Mouse (Mus musculus): ENCODE data around the gene Cdkn2c. TPM values are rescaled to one million over a fixed set of nuclear protein-coding genes. Genes with fewer than 3 reads are reported as not detected.

Gene Cdkn2c
- polyA plus RNA-seq, 1 experiment: 35.4 TPM

DNA sequence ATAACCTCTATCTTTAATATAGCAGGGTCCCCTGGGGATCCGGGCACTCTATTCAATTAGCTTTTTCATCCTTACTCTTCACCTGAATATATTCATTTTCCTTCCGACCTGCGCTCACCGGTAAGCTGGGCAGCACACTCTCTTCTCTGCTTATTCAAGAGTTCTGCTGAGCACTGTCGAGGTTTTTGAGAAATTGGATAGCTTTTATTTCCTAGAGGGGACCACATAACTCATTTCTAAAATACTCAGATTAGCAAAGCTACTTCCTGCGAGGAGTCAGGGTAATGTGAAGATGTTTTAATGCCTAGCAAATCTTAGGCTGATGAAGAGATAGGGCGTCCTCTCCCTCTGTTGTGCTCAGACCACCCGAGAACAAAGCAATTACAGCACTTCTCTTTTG is 8.2 kb downstream of the Cdkn2c start:
- 0 out of 2 replicates have a peak, but pooled peaks cover 3% of the 10 kb centered on the region for H3K4me1 ChIP-seq (replicated peaks; ENCODE audit: control insufficient read depth, insufficient read depth, low read length)
- TF ChIP-seq CTCF (IDR thresholded peaks at IDR 0.05; ENCODE audit: borderline replicate concordance, control insufficient read depth, extremely low read depth, insufficient read depth, low read length, poor library complexity) (no peak), POLR2A (IDR thresholded peaks at IDR 0.05; ENCODE audit: control insufficient read depth, extremely low read depth, insufficient read depth, low read length, poor library complexity) (no peak)
- 64% methylated on average over 8 of the region's 8 CpGs for WGBS
- H3K27ac ChIP-seq (ENCODE audit: control insufficient read depth, insufficient read depth, low read length): no peak overlapping the region
- no peaks in the 10 kb centered on the region for H3K36me3 ChIP-seq (ENCODE audit: control insufficient read depth, insufficient read depth, low read length)
- no peak overlapping the region for H3K4me3 ChIP-seq (ENCODE audit: control insufficient read depth, insufficient read depth, low read length)
- no peak for DNase-seq
- H3K27me3 ChIP-seq (ENCODE audit: control insufficient read depth, insufficient read depth, low read length): no peaks in the 10 kb centered on the region

GRCm38 (mm10) chr4:109657851-109658500 is 9.0 kb downstream of the Cdkn2c start:
- DNase-seq: peak; percentile 27
- Histone ChIP-seq H3K27me3 (ENCODE audit: control insufficient read depth, insufficient read depth, low read length) (no peaks in the 10 kb centered on the region), H3K4me1 (replicated peaks; ENCODE audit: control insufficient read depth, insufficient read depth, low read length) (0 out of 2 replicates have a peak, but pooled peaks cover 3% of the 10 kb centered on the region), H3K27ac (ENCODE audit: control insufficient read depth, insufficient read depth, low read length) (no peak overlapping the region), H3K4me3 (ENCODE audit: control insufficient read depth, insufficient read depth, low read length) (peak overlapping the region; percentile 70), H3K36me3 (ENCODE audit: control insufficient read depth, insufficient read depth, low read length) (no peaks in the 10 kb centered on the region)
- no peak for TF ChIP-seq CTCF (IDR thresholded peaks at IDR 0.05; ENCODE audit: borderline replicate concordance, control insufficient read depth, extremely low read depth, insufficient read depth, low read length, poor library complexity)
- no peak for TF ChIP-seq POLR2A (IDR thresholded peaks at IDR 0.05; ENCODE audit: control insufficient read depth, extremely low read depth, insufficient read depth, low read length, poor library complexity)
- WGBS: 14% methylated on average over 20 of the region's 20 CpGs

- no peak overlapping the region for H3K27ac ChIP-seq (ENCODE audit: control insufficient read depth, insufficient read depth, low read length)
- H3K27me3 ChIP-seq (ENCODE audit: control insufficient read depth, insufficient read depth, low read length): no peaks in the 10 kb centered on the region
- H3K4me1 ChIP-seq (replicated peaks; ENCODE audit: control insufficient read depth, insufficient read depth, low read length): 0 out of 2 replicates have a peak, but pooled peaks cover 3% of the 10 kb centered on the region
- 1% methylated on average over 53 of the region's 53 CpGs for WGBS
- H3K36me3 ChIP-seq (ENCODE audit: control insufficient read depth, insufficient read depth, low read length): no peaks in the 10 kb centered on the region
- no peak for TF ChIP-seq POLR2A (IDR thresholded peaks at IDR 0.05; ENCODE audit: control insufficient read depth, extremely low read depth, insufficient read depth, low read length, poor library complexity)
- TF ChIP-seq CTCF (IDR thresholded peaks at IDR 0.05; ENCODE audit: borderline replicate concordance, control insufficient read depth, extremely low read depth, insufficient read depth, low read length, poor library complexity): no peak
- peak overlapping the region; percentile 70 for H3K4me3 ChIP-seq (ENCODE audit: control insufficient read depth, insufficient read depth, low read length)
- peak; percentile 56 for DNase-seq
Measured at GRCm38 (mm10) chr4:109657021-109657850, 9.8 kb downstream of the Cdkn2c start.

DNA sequence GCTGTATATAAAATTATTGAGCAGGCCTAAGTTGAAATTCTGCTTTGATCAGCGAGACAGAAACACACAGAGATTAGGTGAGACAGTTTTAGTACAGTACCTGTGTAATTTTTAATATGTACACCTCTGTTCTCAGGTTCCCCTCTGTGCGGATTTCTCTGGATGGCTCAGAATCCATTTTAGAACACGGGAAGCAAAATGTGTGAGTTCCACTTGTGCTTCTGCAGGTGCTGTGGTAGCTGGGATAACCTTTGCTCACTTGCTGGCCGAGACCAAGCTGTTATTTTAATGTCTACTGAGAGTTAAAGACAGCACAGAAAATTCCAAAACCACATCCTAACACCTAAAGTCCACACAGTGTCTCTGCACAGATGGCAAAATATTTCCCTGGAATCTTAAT is 10.7 kb downstream of the Cdkn2c start:
- TF ChIP-seq CTCF (IDR thresholded peaks at IDR 0.05; ENCODE audit: borderline replicate concordance, control insufficient read depth, extremely low read depth, insufficient read depth, low read length, poor library complexity): no peak
- no peak for TF ChIP-seq POLR2A (IDR thresholded peaks at IDR 0.05; ENCODE audit: control insufficient read depth, extremely low read depth, insufficient read depth, low read length, poor library complexity)
- H3K27ac ChIP-seq (ENCODE audit: control insufficient read depth, insufficient read depth, low read length): no peak overlapping the region
- H3K27me3 ChIP-seq (ENCODE audit: control insufficient read depth, insufficient read depth, low read length): no peaks in the 10 kb centered on the region
- WGBS: 46% methylated on average over 4 of the region's 4 CpGs
- no peaks in the 10 kb centered on the region for H3K36me3 ChIP-seq (ENCODE audit: control insufficient read depth, insufficient read depth, low read length)
- DNase-seq: no peak
- no peak overlapping the region for H3K4me3 ChIP-seq (ENCODE audit: control insufficient read depth, insufficient read depth, low read length)
- 0 out of 2 replicates have a peak, but pooled peaks cover 3% of the 10 kb centered on the region for H3K4me1 ChIP-seq (replicated peaks; ENCODE audit: control insufficient read depth, insufficient read depth, low read length)

DNA sequence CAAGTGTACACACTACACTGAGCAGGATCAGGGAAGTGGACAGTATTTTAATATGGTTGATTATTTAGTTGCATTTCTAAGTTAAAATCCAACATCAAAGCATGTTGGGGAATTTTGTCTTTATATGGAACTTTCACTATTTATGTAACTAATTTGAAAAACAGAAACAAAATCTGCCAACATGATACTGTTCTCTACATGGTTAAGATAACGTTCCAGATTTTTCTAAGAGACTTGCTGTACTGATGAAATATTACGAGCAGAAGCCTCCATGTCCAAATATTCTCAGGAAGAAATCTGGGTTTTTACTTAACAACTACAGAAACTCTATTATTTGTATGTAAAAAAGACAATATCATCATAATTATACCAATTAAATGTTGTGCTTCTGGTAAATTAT is 11.3 kb downstream of the Cdkn2c start:
- H3K36me3 ChIP-seq (ENCODE audit: control insufficient read depth, insufficient read depth, low read length): no peaks in the 10 kb centered on the region
- 87% methylated on average over 2 of the region's 2 CpGs for WGBS
- no peak overlapping the region for H3K27ac ChIP-seq (ENCODE audit: control insufficient read depth, insufficient read depth, low read length)
- TF ChIP-seq CTCF (IDR thresholded peaks at IDR 0.05; ENCODE audit: borderline replicate concordance, control insufficient read depth, extremely low read depth, insufficient read depth, low read length, poor library complexity) (no peak), POLR2A (IDR thresholded peaks at IDR 0.05; ENCODE audit: control insufficient read depth, extremely low read depth, insufficient read depth, low read length, poor library complexity) (no peak)
- no peak overlapping the region for H3K4me3 ChIP-seq (ENCODE audit: control insufficient read depth, insufficient read depth, low read length)
- no peaks in the 10 kb centered on the region for H3K27me3 ChIP-seq (ENCODE audit: control insufficient read depth, insufficient read depth, low read length)
- 0 out of 2 replicates have a peak, but pooled peaks cover 3% of the 10 kb centered on the region for H3K4me1 ChIP-seq (replicated peaks; ENCODE audit: control insufficient read depth, insufficient read depth, low read length)
- no peak for DNase-seq

GRCm38 (mm10) chr4:109654701-109655100 is 12.3 kb downstream of the Cdkn2c start:
- no peak for DNase-seq
- H3K27ac ChIP-seq (ENCODE audit: control insufficient read depth, insufficient read depth, low read length): no peak overlapping the region
- H3K4me1 ChIP-seq (replicated peaks; ENCODE audit: control insufficient read depth, insufficient read depth, low read length): 0 out of 2 replicates have a peak, but pooled peaks cover 3% of the 10 kb centered on the region
- 93% methylated on average over 2 of the region's 2 CpGs for WGBS
- no peaks in the 10 kb centered on the region for H3K36me3 ChIP-seq (ENCODE audit: control insufficient read depth, insufficient read depth, low read length)
- no peak for TF ChIP-seq POLR2A (IDR thresholded peaks at IDR 0.05; ENCODE audit: control insufficient read depth, extremely low read depth, insufficient read depth, low read length, poor library complexity)
- no peak for TF ChIP-seq CTCF (IDR thresholded peaks at IDR 0.05; ENCODE audit: borderline replicate concordance, control insufficient read depth, extremely low read depth, insufficient read depth, low read length, poor library complexity)
- no peak overlapping the region for H3K4me3 ChIP-seq (ENCODE audit: control insufficient read depth, insufficient read depth, low read length)
- no peaks in the 10 kb centered on the region for H3K27me3 ChIP-seq (ENCODE audit: control insufficient read depth, insufficient read depth, low read length)
